8 mouse cellular contexts compared by ENCODE assay signal in the genomic region with DNA sequence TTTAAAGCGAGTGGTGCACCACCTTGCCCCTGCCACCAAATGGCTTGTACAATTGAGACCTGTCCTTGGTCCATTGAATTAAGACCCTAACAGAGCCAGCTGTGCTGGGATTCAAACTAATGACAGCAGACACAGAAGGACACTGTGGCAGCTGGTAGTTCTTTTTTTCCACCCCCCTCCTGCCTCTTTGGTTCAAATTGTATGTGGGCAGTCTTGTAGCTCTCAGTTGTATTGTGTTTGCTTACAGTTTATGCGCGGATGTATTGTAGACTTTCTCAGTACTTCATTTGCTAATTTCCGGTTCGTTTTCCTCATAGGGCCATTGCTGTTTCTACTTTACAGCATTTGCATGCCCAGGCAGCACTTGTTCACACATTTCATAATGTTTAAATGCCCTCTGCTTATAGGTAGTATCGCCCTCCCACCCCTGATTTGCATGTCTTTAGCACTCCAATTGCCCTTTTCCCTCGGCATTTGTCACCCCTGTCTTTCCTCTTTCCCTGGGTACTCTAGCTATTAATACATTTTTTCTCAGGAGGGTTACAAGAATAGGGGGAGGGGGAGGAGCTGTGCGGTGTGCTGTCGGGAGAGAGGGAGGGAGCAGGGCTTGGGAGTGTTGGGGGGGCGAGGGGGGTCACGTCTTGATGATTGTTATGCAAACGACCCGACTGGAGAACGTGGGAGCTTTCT. TPM values are rescaled to one million over a fixed set of nuclear protein-coding genes. Genes with fewer than 3 reads are reported as not detected.
A peak's percentile ranks its signal among the peaks of the same experiment; 100 is the strongest.
DNase-seq lines count a peak whose midpoint lies in the region; ATAC-seq and TF ChIP-seq lines count a peak whose summit lies in the region.

No protein-coding gene starts in this region.

- TF ChIP-seq EP300 in heart, postnatal 0 days (IDR thresholded peaks at IDR 0.05; ENCODE audit: low read depth), result no peak

- ATAC-seq in embryonic facial prominence, embryonic 11.5 days (replicated peaks; ENCODE audit: insufficient number of reproducible peaks, low FRiP score, low TSS enrichment, low read depth), result peak; percentile 29; the same call in 1 of the 2 replicates
- no peak for ATAC-seq in heart, postnatal 0 days (ENCODE audit: insufficient read depth, low read depth)
- no peak for ATAC-seq in liver, embryonic 11.5 days (replicated peaks; ENCODE audit: low FRiP score)
- no peak for ATAC-seq in CD4-positive, CD25-positive, alpha-beta regulatory T cell, adult 4 months

- peak; percentile 39 for DNase-seq in testis, postnatal 10 days (ENCODE audit: low spot score)
- no peak for DNase-seq in testis, postnatal 14 days (ENCODE audit: low spot score)
- peak; percentile 67 for DNase-seq in embryonic facial prominence, embryonic 11.5 days (ENCODE audit: low spot score)
- peak; percentile 60 for DNase-seq in heart, postnatal 0 days (ENCODE audit: low spot score)
- DNase-seq in liver, embryonic 11.5 days (ENCODE audit: low spot score), result peak; percentile 33
- no peak for DNase-seq in natural killer cell, adult 2 months (ENCODE audit: low spot score in 2 of 2)

- H3K27me3 ChIP-seq in embryonic facial prominence, embryonic 11.5 days (ENCODE audit: control insufficient read depth, insufficient read depth, low read length), result no peaks in the 10 kb centered on the region
- no peaks in the 10 kb centered on the region for H3K27me3 ChIP-seq in heart, postnatal 0 days (ENCODE audit: control insufficient read depth, insufficient read depth, low read length)
- peaks cover 32% of the 10 kb centered on the region for H3K27me3 ChIP-seq in liver, embryonic 11.5 days (replicated peaks; ENCODE audit: control insufficient read depth, insufficient read depth, low read length)

- 1% methylated on average over 13 of the region's 14 CpGs for WGBS in embryonic facial prominence, embryonic 11.5 days
- 4% methylated on average over 14 of the region's 14 CpGs for WGBS in heart, postnatal 0 days
- 5% methylated on average over 14 of the region's 14 CpGs for WGBS in liver, embryonic 11.5 days
- 4% methylated on average over 14 of the region's 14 CpGs for WGBS in olfactory bulb, adult 2 months

- no peak for TF ChIP-seq POLR2A in olfactory bulb, adult 2 months (IDR thresholded peaks at IDR 0.05; ENCODE audit: insufficient read depth, low read depth, low read length)

- H3K36me3 ChIP-seq in embryonic facial prominence, embryonic 11.5 days (replicated peaks; ENCODE audit: control insufficient read depth, insufficient read depth, low read depth, low read length), result no peaks in the 10 kb centered on the region
- H3K36me3 ChIP-seq in heart, postnatal 0 days (replicated peaks; ENCODE audit: control insufficient read depth, insufficient read depth, low read length), result no peaks in the 10 kb centered on the region
- H3K36me3 ChIP-seq in liver, embryonic 11.5 days (ENCODE audit: control insufficient read depth, insufficient read depth, low read length), result no peaks in the 10 kb centered on the region

- peak overlapping the region; percentile 97 for H3K27ac ChIP-seq in embryonic facial prominence, embryonic 11.5 days (replicated peaks; ENCODE audit: low read depth, low read length)
- peak overlapping the region; percentile 73 for H3K27ac ChIP-seq in heart, postnatal 0 days (ENCODE audit: low read depth)
- no peak overlapping the region; the same call in 1 of the 2 replicates for H3K27ac ChIP-seq in liver, embryonic 11.5 days (ENCODE audit: low read depth, low read length)
- peak overlapping the region; percentile 98 for H3K27ac ChIP-seq in olfactory bulb, adult 2 months (ENCODE audit: insufficient read depth, low read depth, low read length)

- no peaks in the 10 kb centered on the region for H3K4me1 ChIP-seq in embryonic facial prominence, embryonic 11.5 days (ENCODE audit: control insufficient read depth, insufficient read depth, low read length)
- H3K4me1 ChIP-seq in heart, postnatal 0 days (ENCODE audit: control insufficient read depth, insufficient read depth), result peaks cover 6% of the 10 kb centered on the region
- no peaks in the 10 kb centered on the region for H3K4me1 ChIP-seq in liver, embryonic 11.5 days (replicated peaks; ENCODE audit: control insufficient read depth, insufficient read depth, low read length)
- H3K4me1 ChIP-seq in olfactory bulb, adult 2 months (ENCODE audit: control insufficient read depth, insufficient read depth, low read length), result peaks cover 2% of the 10 kb centered on the region; the same call in 1 of the 2 replicates

- H3K4me2 ChIP-seq in embryonic facial prominence, embryonic 11.5 days (ENCODE audit: low read depth, low read length), result peak overlapping the region; percentile 85
- H3K4me2 ChIP-seq in heart, postnatal 0 days (ENCODE audit: low read depth, low read length), result peak overlapping the region; percentile 95
- H3K4me2 ChIP-seq in liver, embryonic 11.5 days, result peak overlapping the region; percentile 87

- H3K9me3 ChIP-seq in embryonic facial prominence, embryonic 11.5 days (replicated peaks; ENCODE audit: control insufficient read depth, low read length), result no peaks in the 10 kb centered on the region
- no peaks in the 10 kb centered on the region for H3K9me3 ChIP-seq in heart, postnatal 0 days (replicated peaks; ENCODE audit: control insufficient read depth, low read length)
- H3K9me3 ChIP-seq in liver, embryonic 11.5 days (ENCODE audit: control insufficient read depth, low read length), result no peaks in the 10 kb centered on the region

- H3K4me3 ChIP-seq in embryonic facial prominence, embryonic 11.5 days (ENCODE audit: low read depth, low read length), result peak overlapping the region; percentile 75
- H3K4me3 ChIP-seq in heart, postnatal 0 days (ENCODE audit: low read depth, low read length), result peak overlapping the region; percentile 66
- H3K4me3 ChIP-seq in liver, embryonic 11.5 days (ENCODE audit: low read depth, low read length), result peak overlapping the region; percentile 69
- H3K4me3 ChIP-seq in olfactory bulb, adult 2 months (ENCODE audit: insufficient read depth, low read depth, low read length), result peak overlapping the region; percentile 86

- TF ChIP-seq CTCF in heart, postnatal 0 days (IDR thresholded peaks at IDR 0.05; ENCODE audit: low read depth), result no peak
- no peak for TF ChIP-seq CTCF in olfactory bulb, adult 2 months (IDR thresholded peaks at IDR 0.05; ENCODE audit: insufficient read depth, low read depth, low read length)

- peak overlapping the region; percentile 86 for H3K9ac ChIP-seq in embryonic facial prominence, embryonic 11.5 days (replicated peaks; ENCODE audit: low read length)
- H3K9ac ChIP-seq in heart, postnatal 0 days (replicated peaks; ENCODE audit: low read depth, low read length), result peak overlapping the region; percentile 60; the same call in 1 of the 2 replicates
- no peak overlapping the region for H3K9ac ChIP-seq in liver, embryonic 11.5 days (ENCODE audit: low read depth, low read length)

RNA-seq across cellular contexts. Expression of a gene that starts 2.5 kb away (rescaled TPM):
- 9.8 and 10.7 TPM in 2 replicates for polyA plus RNA-seq in embryonic facial prominence, embryonic 11.5 days (2014; fragmentation: Nextera tagmentation; extraction: Ambion mirVana)
- total RNA-seq in heart, postnatal 0 days (2014; rRNA removed; ENCODE audit: low replicate concordance), result 2.7 and 8.3 TPM in 2 replicates
- polyA plus RNA-seq in heart, postnatal 0 days (2015; fragmentation: Nextera tagmentation; extraction: Ambion mirVana), result 2.2 and 2.4 TPM in 2 replicates
- polyA plus RNA-seq in liver, embryonic 11.5 days (2014; fragmentation: Nextera tagmentation; extraction: Ambion mirVana), result 2.5 and 3.8 TPM in 2 replicates
- polyA plus RNA-seq in olfactory bulb, adult 2 months (2012; ENCODE audit: insufficient read depth, insufficient read length, low replicate concordance, missing spikeins), result not detected in 2 replicates
- not detected for polyA plus RNA-seq in CD4-positive, CD25-positive, alpha-beta regulatory T cell, adult 4 months (2017; shearing (Covaris generic))

Comparison
In these comparisons a context has a peak if more than half of its experiments do, and no peak if none do; other contexts are left out.
1. DNase-seq: peak in testis, postnatal 10 days (single experiment), embryonic facial prominence, embryonic 11.5 days (single experiment), heart, postnatal 0 days (single experiment) and liver, embryonic 11.5 days (single experiment); none in testis, postnatal 14 days (single experiment) and natural killer cell, adult 2 months (0 of 2).
2. Peak in every context shown above with its lines, with median percentiles within 50 percentile points of each other: H3K4me2 ChIP-seq and H3K4me3 ChIP-seq.